Mouse (Mus musculus) limb, embryonic 13.5 days (tissue): Measurements from ENCODE around the gene Vrk2. TPM values are rescaled to one million over a fixed set of nuclear protein-coding genes. Genes with fewer than 3 reads are reported as not detected.

ENCODE experiments used
- ATAC-seq: fragments of 200-750 bp; cut with Nextera tagmentation; 2 replicates; pipeline ENCODE4 v1.8.0; 2017; ENCODE audit warnings: low read depth, moderate number of reproducible peaks, moderate TSS enrichment; ENCODE audit not compliant: low FRiP score
- H3K27ac ChIP-seq: fragments of 300-500 bp; sonication (generic); 2 replicates; pipeline ENCODE4 v1.5.1; 2015; ENCODE audit warnings: inconsistent platforms, mild to moderate bottlenecking, moderate library complexity
- H3K27me3 ChIP-seq: fragments of 300-500 bp; sonication (generic); 2 replicates; pipeline ENCODE4 v1.6.1; 2015; ENCODE audit warnings: mild to moderate bottlenecking, inconsistent platforms
- H3K36me3 ChIP-seq: fragments of 300-500 bp; sonication (generic); 2 replicates; pipeline ENCODE4 v1.6.1; 2015; ENCODE audit warnings: inconsistent platforms, mild to moderate bottlenecking, moderate library complexity
- H3K4me1 ChIP-seq: fragments of 300-500 bp; sonication (generic); 2 replicates; pipeline ENCODE4 v1.6.1; 2015; ENCODE audit warnings: inconsistent platforms
- H3K4me2 ChIP-seq: fragments of 300-500 bp; sonication (generic); replicated peaks from 2 replicates; pipeline ENCODE4 v1.6.1; 2015; ENCODE audit warnings: inconsistent platforms, mild to moderate bottlenecking, moderate library complexity
- H3K4me3 ChIP-seq: fragments of 300-500 bp; sonication (generic); 2 replicates; pipeline ENCODE4 v1.5.1; 2015; ENCODE audit warnings: moderate library complexity, mild to moderate bottlenecking, inconsistent platforms
- H3K9ac ChIP-seq: fragments of 300-500 bp; sonication (generic); 2 replicates; pipeline ENCODE4 v1.6.1; 2015; ENCODE audit warnings: mild to moderate bottlenecking, inconsistent platforms
- H3K9me3 ChIP-seq: fragments of 300-500 bp; sonication (generic); 2 replicates; pipeline ENCODE4 v1.6.1; 2016; ENCODE audit warnings: inconsistent platforms
- WGBS: fragments of 180-500 bp; shearing (Covaris S2); methylation state at CpG from one replicate; pipeline ENCODE4 v1.1.7; 2015; 5-methylcytosine and 5-hydroxymethylcytosine counted together
- polyA plus RNA-seq: library from polyadenylated mRNA; unstranded; fragments of >200 nt; fragmentation: Nextera tagmentation; extraction: Ambion mirVana; gene quantifications from 2 replicates; pipeline ENCODE4 v1.2.1, GENCODE M21; 2015

The Vrk2 gene
- polyA plus RNA-seq, 1 experiment from 2014 or later = 22.6 TPM

DNA sequence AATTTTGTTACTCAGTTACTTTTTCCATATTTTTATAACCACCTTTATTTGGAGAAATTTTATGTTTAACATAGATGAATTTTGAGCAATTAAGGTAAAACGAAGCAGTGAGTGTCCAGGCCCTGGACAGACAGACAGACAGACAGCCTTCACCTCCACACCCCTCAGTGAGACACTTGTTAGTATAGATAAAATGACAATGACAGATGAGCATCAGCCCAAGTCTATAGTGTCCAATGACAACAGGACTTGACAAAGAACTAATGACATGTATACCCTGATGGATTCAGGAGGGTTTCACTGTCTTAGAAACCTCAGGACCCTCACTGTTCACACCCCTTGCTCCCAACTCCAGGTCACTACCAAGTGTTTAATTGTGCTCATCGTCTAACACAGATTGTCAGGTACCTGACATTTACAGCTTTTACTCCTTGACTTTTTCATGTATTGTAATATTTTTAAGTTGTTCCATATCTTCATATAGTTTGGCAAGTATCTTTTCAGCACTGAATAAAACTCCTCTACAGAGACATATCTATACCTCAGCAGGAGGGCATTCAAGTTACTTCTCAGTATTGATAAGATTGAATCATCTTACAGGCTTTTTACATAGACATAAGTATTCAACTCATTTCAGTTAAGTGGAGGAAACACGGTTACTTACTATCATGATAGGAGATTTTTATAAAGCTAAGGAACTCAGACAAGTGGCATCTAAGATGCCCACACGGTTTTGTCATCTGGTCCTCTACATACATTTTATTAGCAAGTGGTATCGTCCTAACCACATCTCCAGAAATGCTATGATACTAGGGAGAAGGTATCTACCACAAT lies 60.6 kb downstream of the Vrk2 start:
- no peak overlapping the region for H3K4me3 ChIP-seq
- ATAC-seq = no peak
- peaks cover 6% of the 10 kb centered on the region for H3K36me3 ChIP-seq
- H3K9me3 ChIP-seq = no peaks in the 10 kb centered on the region
- 88% methylated on average over 5 of the region's 5 CpGs for WGBS
- no peak overlapping the region for H3K4me2 ChIP-seq
- H3K4me1 ChIP-seq = no peaks in the 10 kb centered on the region
- no peak overlapping the region for H3K27ac ChIP-seq
- no peak overlapping the region for H3K9ac ChIP-seq
- H3K27me3 ChIP-seq = no peaks in the 10 kb centered on the region

DNA sequence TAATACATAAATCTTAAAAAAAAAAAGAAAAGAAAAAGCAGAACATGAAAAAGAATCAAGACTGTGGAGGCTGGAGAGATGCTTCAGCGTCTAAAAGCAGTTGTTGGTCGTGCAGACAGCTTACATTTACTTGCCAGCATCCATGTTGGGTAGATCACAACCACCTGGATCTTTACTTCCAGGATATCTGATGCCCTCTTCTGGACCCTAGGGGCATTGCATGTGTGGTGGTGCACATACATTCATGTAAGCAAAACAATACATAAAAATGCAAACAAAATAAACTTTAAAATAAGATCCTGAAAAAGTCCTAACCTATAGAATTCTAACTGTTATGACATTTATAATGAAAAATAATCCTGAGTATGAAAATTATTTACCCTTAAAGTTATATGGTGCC lies 66.9 kb downstream of the Vrk2 start:
- H3K4me2 ChIP-seq = no peak overlapping the region
- no peaks in the 10 kb centered on the region for H3K4me1 ChIP-seq
- ATAC-seq = no peak
- H3K27me3 ChIP-seq = no peaks in the 10 kb centered on the region
- peaks cover 10% of the 10 kb centered on the region; the same call in 1 of the 2 replicates for H3K36me3 ChIP-seq
- H3K27ac ChIP-seq = no peak overlapping the region
- H3K9ac ChIP-seq = no peak overlapping the region
- H3K4me3 ChIP-seq = no peak overlapping the region
- 0 out of 2 replicates have a peak, but pooled peaks cover 3% of the 10 kb centered on the region for H3K9me3 ChIP-seq
- 90% methylated on average over 2 of the region's 2 CpGs for WGBS

DNA sequence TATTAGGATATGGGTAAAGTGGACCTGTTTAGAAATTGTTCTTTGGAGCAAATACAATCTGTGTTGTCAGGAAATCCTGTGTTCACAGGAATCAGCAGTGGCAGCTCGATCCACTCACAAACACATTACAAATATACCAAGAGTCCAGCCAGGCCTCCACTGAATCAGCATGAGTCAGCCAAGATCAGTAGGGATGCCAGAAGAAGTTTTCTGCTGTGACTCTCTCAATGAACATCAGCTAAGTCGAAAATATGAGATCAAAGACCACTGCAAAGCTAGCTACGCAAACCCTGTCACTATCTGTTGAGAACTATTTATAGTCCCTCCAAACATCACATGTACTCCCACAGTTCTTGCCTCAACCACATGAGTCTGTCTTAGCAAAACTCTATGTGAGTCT lies 74.8 kb downstream of the Vrk2 start:
- ATAC-seq = no peak
- H3K9me3 ChIP-seq = 0 out of 2 replicates have a peak, but pooled peaks cover 3% of the 10 kb centered on the region
- 81% methylated on average over 3 of the region's 3 CpGs for WGBS
- H3K4me3 ChIP-seq = no peak overlapping the region
- no peaks in the 10 kb centered on the region for H3K4me1 ChIP-seq
- no peaks in the 10 kb centered on the region for H3K36me3 ChIP-seq
- H3K4me2 ChIP-seq = no peak overlapping the region
- no peaks in the 10 kb centered on the region for H3K27me3 ChIP-seq
- H3K9ac ChIP-seq = no peak overlapping the region
- H3K27ac ChIP-seq = no peak overlapping the region

DNA sequence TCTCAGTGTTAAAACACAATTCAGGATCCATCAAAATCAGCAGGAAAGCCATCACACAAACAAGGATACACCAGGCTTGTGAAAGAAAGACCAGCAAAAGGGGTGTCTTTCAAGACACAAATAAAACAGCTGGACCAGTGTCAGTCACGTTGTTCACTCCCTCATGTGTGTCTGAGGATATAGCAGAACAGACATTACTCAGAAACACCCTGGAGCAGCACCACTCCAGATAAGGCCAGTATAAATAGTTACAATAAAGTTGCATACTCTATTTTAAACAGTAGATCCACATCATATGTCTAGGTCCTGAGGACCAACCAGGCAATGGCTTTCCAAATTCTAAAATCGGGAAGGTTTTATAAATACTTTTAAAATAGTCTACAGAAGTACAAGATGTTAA lies 77.7 kb downstream of the Vrk2 start:
- no peaks in the 10 kb centered on the region for H3K27me3 ChIP-seq
- H3K9me3 ChIP-seq = no peaks in the 10 kb centered on the region
- ATAC-seq = no peak

DNA sequence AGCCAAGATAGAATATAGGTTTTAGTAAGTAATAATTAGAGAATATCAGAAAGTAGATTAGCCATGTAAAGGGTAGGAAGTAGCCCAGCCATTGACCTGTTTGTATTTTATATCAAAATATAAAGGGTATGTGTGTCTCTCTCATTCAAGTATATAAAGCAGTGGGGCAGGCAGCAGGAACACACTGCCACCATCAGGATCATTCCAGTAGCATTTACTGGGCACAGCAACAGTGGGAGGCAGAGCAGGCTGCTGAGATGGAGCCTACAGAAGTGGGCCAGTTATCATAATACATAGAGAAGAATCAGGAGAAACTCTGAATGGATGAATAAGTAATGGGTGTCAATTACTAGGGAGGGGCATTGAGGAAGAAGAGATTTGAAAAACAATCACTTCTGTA lies 80.1 kb downstream of the Vrk2 start:
- H3K4me3 ChIP-seq = no peak overlapping the region
- peaks cover 3% of the 10 kb centered on the region; the same call in 1 of the 2 replicates for H3K36me3 ChIP-seq
- no peak; the same call in 1 of the 2 replicates for ATAC-seq
- H3K4me1 ChIP-seq = peaks cover 6% of the 10 kb centered on the region; the same call in 1 of the 2 replicates
- no peak overlapping the region for H3K9ac ChIP-seq
- H3K9me3 ChIP-seq = no peaks in the 10 kb centered on the region
- no peaks in the 10 kb centered on the region for H3K27me3 ChIP-seq
- H3K27ac ChIP-seq = no peak overlapping the region
- no peak overlapping the region for H3K4me2 ChIP-seq

More for the DNA sequence above, 77.7 kb downstream of the Vrk2 start:
- peaks cover 6% of the 10 kb centered on the region; the same call in 1 of the 2 replicates for H3K4me1 ChIP-seq
- H3K4me3 ChIP-seq = no peak overlapping the region
- no peak overlapping the region for H3K9ac ChIP-seq
- H3K36me3 ChIP-seq = no peaks in the 10 kb centered on the region
- H3K27ac ChIP-seq = no peak overlapping the region
- 65% methylated on average over 2 of the region's 2 CpGs for WGBS
- no peak overlapping the region for H3K4me2 ChIP-seq

DNA sequence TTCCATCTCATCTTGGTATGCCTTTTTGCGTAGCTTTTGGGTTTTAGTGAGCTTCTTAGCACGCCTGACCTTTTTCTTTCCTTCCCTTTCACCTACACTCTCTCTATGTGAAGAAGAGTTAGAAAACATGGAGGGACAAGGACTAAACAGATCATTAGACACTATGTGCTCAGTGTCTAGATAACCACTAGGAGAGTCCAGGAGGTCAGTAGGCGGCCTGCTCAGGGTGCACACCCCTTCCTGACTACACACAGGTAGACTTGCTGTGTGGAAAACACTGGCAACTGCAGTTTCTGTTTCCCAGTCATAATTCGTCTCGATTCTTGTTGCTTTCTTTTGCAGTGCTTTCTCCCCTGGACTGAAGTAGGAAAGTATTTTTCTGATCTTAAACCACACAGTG lies 97.8 kb downstream of the Vrk2 start:
- Histone ChIP-seq H3K9ac (no peak overlapping the region), H3K36me3 (no peaks in the 10 kb centered on the region), H3K4me3 (no peak overlapping the region), H3K4me2 (no peak overlapping the region), H3K27me3 (no peaks in the 10 kb centered on the region), H3K27ac (no peak overlapping the region), H3K4me1 (peaks cover 5% of the 10 kb centered on the region; the same call in 1 of the 2 replicates), H3K9me3 (no peaks in the 10 kb centered on the region)
- WGBS = 88% methylated on average over 5 of the region's 5 CpGs
- no peak for ATAC-seq

DNA sequence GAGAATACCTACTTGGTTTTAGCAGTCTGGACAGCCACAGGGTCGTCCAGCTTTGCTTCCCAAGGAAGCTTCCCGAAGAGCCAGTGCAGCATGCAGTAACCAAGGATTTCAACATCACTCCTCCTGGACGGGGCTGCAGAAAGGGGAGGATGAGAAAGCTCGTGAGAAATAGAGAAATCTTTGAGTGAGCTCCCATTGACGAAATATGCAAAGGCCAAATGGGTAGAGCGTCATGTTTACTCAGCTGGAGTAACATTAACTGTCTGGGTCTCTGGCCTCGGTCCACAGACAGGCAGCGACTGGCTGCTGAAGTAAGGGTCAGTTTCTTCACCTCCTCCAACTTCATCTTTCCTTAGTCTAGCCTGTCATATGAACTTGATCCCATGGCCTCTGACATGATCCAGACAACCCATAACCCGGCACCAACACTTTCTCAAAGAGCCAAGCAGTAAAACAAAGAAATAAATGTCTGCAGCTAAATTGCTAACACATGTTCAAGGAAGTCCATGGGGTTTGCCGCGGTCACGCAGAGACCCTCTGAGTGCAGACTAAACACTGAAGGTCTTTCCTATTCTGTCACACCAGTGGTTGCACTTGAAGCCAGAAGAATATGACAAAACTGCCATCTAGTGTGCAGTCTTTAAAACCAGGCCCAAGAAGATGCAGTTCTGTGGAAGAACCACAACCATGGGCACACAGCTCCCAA lies 103.9 kb downstream of the Vrk2 start:
- Histone ChIP-seq H3K4me2 (peak overlapping the region; percentile 43), H3K27ac (peak overlapping the region; percentile 61; the same call in 1 of the 2 replicates), H3K4me1 (peaks cover 27% of the 10 kb centered on the region), H3K4me3 (no peak overlapping the region), H3K9ac (no peak overlapping the region), H3K36me3 (peaks cover 4% of the 10 kb centered on the region), H3K9me3 (no peaks in the 10 kb centered on the region), H3K27me3 (0 out of 2 replicates have a peak, but pooled peaks cover 4% of the 10 kb centered on the region)
- 13% methylated on average over 12 of the region's 12 CpGs for WGBS
- peak; percentile 92 for ATAC-seq

DNA sequence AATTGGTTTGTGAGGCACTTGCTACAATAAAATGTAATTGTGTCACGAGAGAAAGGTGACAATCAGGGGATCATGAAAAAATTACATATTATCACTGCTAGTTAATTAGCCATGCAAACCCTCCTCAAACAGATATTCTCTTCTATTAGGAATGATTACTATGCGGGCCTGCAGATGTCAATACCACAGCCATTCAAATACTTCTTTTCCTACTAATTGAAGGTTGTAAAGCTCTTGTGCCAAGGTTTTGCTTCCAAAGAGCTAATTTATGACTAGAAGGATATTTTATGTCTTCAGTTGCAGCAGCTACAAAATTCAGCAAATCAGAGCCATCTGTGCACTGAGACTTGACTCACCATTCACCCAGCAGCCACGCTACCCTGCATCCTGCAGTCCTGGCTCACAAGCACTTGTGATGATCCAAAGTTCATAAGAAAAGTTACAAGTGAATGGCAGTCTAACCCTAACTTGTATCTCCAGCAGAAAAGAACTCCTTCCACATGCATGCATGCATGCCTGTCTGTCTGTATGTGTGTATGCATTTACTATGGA lies 112.0 kb downstream of the Vrk2 start:
- no peak overlapping the region for H3K27ac ChIP-seq
- no peak overlapping the region for H3K9ac ChIP-seq
- 19% methylated on average over 3 of the region's 3 CpGs for WGBS
- no peak overlapping the region for H3K4me2 ChIP-seq
- no peak overlapping the region for H3K4me3 ChIP-seq
- H3K27me3 ChIP-seq = 0 out of 2 replicates have a peak, but pooled peaks cover 4% of the 10 kb centered on the region
- no peaks in the 10 kb centered on the region for H3K9me3 ChIP-seq
- H3K4me1 ChIP-seq = peaks cover 11% of the 10 kb centered on the region
- H3K36me3 ChIP-seq = peaks cover 4% of the 10 kb centered on the region
- ATAC-seq = no peak

DNA sequence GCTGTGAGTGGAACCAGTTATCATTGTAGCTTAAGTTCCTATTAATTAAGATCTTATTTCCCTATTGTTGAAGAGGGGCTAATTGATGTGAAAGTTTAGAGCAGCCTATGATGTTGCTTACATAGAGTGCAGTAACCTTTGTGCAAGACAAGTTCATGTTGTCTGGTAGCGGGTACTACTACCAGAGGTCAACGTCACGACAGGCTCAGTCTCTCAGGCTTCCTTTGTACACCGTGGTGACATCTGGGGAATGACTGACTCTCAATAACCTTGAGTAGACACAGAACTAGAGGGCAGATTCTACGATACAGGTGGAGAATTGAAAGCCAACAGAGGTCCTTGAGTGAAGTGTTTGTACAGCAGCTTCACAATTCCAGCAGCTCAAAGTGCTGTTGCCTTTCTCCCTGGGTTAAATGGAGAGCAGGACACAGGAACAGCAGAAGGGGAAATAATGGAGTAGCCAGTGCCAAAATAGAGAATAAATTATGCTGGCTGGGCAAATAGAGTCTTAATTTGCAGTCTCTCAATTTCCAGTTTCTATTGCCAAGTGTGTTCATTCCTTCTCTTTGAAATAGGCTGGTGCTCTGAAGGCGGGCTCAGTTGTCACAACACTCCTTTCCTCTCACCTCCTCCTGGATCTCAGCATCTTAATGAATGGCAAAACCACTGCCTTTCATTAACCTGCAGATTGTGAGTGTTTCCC lies 116.6 kb downstream of the Vrk2 start:
- ATAC-seq = no peak
- no peak overlapping the region for H3K27ac ChIP-seq

DNA sequence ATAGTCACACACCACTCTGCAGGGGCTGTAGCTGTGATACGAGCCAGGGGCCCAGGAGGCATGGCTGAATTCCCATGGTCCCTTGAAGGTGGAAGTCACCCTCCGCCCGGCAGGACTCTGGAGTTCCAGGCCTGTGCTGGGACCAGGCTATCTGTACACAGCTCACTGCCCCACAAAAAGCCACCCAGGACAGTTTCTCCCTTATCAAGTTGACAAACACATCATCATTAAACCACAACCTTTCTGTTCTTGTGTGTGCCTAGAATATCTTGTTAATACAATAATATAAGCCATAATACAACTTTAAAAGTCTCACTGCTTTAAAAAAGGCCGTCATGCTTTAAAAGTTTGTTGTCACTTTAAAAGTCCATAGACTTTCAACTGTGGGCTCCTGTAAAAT lies 139.7 kb downstream of the Vrk2 start:
- H3K4me1 ChIP-seq = no peaks in the 10 kb centered on the region
- no peaks in the 10 kb centered on the region for H3K27me3 ChIP-seq
- H3K9me3 ChIP-seq = no peaks in the 10 kb centered on the region
- no peak overlapping the region for H3K4me3 ChIP-seq
- no peak overlapping the region for H3K9ac ChIP-seq
- H3K4me2 ChIP-seq = no peak overlapping the region
- ATAC-seq = no peak
- 84% methylated on average over 4 of the region's 4 CpGs for WGBS
- no peak overlapping the region for H3K27ac ChIP-seq
- H3K36me3 ChIP-seq = no peaks in the 10 kb centered on the region; the same call in 1 of the 2 replicates

More for the DNA sequence above, 116.6 kb downstream of the Vrk2 start:
- Histone ChIP-seq H3K36me3 (peaks cover 19% of the 10 kb centered on the region), H3K9ac (no peak overlapping the region), H3K4me1 (peaks cover 8% of the 10 kb centered on the region), H3K4me3 (no peak overlapping the region), H3K9me3 (no peaks in the 10 kb centered on the region), H3K27me3 (no peaks in the 10 kb centered on the region), H3K4me2 (no peak overlapping the region)
- WGBS = 82% methylated on average over 6 of the region's 6 CpGs

DNA sequence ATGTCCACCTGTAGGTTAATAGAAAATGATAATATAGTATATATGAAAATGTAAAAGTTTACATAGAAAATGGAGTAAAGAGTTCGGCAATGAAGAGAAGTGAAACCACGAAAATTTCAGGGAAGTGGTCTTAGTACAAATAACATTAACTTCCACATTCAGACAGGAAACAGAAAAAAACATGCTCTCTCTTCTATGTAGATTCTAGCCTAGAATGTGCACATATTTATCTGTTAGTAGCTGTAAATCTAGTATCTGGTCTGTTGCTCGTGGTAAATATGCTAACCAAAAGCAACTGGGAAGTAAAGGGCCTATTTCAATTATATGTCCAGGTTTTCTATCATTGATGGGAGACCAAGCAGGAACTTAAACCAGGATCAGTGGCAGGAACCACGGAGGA lies 141.1 kb downstream of the Vrk2 start:
- Histone ChIP-seq H3K27ac (no peak overlapping the region), H3K36me3 (no peaks in the 10 kb centered on the region; the same call in 1 of the 2 replicates), H3K4me3 (no peak overlapping the region), H3K27me3 (no peaks in the 10 kb centered on the region), H3K9ac (no peak overlapping the region), H3K9me3 (no peaks in the 10 kb centered on the region), H3K4me1 (no peaks in the 10 kb centered on the region), H3K4me2 (no peak overlapping the region)
- 89% methylated on average over 4 of the region's 4 CpGs for WGBS
- ATAC-seq = no peak
